Mouse (Mus musculus) 3134 (cell line): Measurements from ENCODE around the gene Dpf3.

ENCODE experiments used
- DNase-seq: peaks from one replicate; pipeline ENCODE4 v3.0.0-alpha.2; 2011; ENCODE audit warnings: low spot score; ENCODE audit not compliant: insufficient read length; ENCODE audit errors: extremely low read depth

Dpf3 gene

GRCm38 (mm10) chr12:83302320-83303153 is 185.0 kb downstream of the Dpf3 start:
- DNase-seq: no peak

- no peak for DNase-seq
Measured at GRCm38 (mm10) chr12:83301616-83302319, 185.7 kb downstream of the Dpf3 start.

DNA sequence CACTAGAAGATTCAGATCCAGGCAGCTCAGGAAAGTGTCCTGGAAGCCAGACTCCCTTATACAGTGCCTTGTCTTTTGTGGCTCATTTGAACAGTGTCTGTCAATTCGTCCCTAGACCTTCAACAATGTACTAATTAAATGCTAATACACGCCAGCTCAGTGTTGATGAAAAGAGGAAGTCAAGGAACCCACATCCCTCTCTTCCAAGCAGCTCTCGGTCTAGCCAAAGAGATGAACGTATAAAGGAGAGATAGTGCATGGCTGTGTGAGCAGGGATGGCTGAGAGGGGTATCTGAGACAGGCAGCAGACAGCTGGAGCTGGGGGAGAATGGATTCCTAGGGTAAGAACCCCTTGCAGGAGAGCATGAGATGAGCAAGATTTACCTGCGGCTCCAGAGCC is 189.2 kb downstream of the Dpf3 start:
- DNase-seq: no peak

GRCm38 (mm10) chr12:83295031-83295430 is 192.5 kb downstream of the Dpf3 start:
- no peak for DNase-seq

GRCm38 (mm10) chr12:83291915-83292314 is 195.6 kb downstream of the Dpf3 start:
- DNase-seq: no peak

DNA sequence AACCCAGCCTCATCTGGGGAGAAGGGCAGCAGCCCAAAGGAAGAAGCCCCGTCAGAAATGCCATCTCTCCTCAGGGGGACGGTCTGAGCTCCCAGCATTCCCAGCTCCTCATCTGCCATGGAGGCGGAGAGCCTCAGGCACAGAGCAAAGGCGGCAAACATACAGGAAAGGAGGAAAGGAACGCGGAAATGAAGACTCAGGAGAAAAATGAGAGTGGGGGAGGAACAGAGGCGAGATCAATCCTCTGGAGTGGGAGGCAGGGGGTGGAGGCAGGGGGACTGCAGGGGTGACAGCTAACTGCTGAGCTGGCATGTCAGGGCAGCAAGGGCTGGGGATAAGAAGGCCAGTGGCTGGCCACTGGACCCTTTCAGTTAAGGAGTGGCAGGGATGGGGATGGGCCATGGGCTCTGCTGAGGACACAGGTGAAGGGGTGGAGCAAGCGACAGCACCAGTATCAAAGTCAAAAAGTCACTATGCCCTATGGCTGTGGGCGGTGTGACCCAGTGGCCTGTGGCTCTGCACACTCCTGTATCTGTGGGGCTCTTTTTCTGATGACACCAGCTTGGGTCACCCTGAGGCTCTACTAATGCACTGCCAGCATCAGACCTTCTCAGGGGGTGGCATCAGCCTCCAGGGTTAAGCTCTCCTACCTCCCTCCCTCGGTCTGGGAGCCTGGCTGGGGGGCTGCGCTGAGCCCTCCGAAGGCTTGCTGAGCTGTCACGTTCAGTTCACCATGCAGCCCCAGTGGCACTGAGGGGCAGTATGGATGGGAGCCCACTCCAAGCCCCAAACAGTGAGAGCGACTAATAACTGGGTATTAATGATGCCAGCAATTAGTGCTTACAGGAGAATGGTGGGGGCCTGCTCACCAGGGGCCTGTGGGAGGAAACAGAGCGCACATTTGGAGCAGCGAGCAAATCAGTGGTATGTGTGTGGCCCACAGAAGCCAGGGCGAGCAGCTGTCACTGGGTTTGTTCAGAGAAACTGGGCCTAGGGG is 200.7 kb downstream of the Dpf3 start:
- DNase-seq: no peak

- DNase-seq: no peak
Measured at GRCm38 (mm10) chr12:83283591-83284320, 203.8 kb downstream of the Dpf3 start.

DNA sequence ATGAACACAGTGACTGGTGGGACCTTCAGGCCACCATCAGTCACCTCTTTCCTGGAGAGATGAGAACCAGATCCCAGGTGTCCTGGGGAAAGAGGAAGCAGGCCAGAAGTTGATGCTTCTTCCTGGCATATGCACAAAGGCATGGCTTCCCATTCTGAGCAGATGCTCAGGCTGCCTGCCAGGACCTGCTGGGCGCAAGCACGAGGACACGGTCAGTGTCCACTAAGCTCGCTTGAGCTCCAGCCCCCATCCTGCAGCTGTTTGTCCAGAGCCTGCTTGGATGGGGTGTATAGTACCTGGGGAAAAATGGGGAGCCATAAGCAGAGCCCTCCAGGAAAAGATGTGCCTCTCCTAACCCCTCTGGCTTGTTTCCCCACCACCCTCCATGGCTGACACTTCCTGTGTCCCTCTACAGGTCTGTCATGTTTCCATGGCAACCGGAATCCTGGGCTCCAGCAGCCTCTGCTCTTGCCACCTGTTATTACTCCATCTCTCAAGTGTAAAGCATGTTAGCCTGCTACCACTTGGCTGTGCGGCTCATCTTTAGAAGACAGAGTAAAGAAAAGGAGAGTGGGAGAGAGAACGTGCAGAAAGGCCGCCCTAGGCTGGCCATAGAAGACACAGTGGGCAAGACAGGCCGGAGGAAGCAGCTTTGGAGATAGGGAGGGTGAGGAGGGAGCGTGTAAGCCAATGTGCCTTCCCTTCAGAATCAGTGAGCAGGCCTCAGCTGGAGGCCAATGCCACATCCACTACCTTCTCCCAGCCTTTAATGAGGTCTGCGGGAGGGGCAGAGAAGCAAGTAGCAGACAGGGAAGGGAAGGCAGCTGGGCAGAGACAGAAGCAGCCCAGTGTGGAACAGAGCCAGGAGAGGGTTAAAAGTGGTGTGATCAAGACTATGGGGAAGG is 209.7 kb downstream of the Dpf3 start:
- DNase-seq: no peak

- DNase-seq: no peak
Measured at GRCm38 (mm10) chr12:83271215-83271614, 216.3 kb downstream of the Dpf3 start.

DNA sequence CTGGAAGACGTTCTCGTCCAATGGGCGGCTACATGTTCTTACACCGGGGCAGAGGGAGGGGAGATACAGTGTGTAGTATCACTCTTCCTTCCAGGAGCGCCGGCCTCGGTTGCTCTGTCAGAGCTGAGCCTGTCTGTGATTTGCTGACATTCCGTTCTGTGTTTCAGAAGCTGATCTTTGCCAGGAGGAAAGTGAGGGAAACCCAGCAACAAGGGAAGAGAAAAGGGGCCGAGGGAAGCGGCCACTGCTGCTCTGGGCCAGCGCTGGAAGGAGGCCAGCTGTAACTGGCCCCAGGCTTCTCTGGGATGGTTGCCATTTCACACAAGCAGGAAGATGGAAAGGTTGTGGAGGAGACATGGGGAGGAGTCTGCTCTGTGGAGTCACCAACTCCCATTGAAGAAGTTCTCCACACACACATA is 219.0 kb downstream of the Dpf3 start:
- DNase-seq: peak; percentile 26

DNA sequence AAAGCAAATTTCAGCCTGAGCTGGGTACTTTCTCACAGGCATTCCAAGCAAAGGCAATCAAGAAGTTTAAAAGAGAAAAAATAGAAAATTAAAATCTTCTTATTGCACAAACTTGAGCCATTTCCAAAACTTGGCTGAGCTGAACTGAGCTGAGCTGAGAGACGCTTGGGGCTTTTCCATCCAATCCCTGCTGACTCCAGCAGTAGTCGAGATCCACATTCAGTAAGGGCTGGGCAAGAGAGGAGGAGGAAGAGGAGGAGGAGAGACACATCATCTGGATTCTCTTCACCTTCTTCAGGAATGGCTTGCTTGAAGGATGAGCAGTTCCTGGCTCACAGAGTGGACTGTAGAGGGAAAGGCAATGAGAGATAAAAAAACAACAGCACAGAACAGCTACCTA is 227.0 kb downstream of the Dpf3 start:
- no peak for DNase-seq

DNA sequence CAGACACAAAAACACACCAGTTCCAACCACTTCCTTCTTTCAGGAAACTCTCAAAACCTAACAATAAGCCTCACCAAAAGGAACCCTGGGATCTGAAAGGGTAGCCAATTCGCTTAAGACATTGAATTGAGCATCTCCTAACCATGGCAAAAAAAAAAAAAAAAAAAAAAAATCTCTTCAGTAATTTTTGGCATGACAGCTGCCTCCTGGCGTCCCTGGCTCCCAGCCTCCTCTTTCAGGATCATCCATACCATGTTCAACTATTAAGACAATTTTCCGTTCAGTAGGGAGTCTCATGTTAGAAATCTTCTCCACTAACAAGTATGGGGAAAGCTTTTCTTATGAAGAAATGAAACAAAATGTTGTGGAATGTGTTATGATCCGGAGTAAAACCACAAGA is 233.1 kb downstream of the Dpf3 start:
- DNase-seq: no peak

GRCm38 (mm10) chr12:83249066-83249465 is 238.4 kb downstream of the Dpf3 start:
- no peak for DNase-seq

DNA sequence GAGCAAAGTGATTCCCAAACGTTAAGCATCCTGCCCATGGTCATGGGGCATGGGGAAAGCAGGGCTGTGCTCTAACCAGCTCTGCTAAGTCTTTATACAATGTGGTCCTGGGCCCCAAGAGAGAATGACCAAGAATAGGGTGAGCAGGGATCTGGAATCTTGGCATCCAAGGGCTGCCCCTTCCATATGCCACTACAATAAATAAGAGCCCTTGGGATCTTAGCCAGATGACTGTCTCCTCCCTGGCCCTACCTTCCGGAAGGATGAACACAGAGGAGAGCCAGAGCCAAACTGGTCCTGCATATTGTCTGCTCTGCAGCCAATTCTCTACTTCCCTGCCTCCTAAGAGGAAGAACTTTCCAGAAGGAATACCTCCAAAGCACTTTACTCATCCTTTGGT is 238.9 kb downstream of the Dpf3 start:
- DNase-seq: no peak

GRCm38 (mm10) chr12:83247669-83248068 is 239.8 kb downstream of the Dpf3 start:
- no peak for DNase-seq

DNA sequence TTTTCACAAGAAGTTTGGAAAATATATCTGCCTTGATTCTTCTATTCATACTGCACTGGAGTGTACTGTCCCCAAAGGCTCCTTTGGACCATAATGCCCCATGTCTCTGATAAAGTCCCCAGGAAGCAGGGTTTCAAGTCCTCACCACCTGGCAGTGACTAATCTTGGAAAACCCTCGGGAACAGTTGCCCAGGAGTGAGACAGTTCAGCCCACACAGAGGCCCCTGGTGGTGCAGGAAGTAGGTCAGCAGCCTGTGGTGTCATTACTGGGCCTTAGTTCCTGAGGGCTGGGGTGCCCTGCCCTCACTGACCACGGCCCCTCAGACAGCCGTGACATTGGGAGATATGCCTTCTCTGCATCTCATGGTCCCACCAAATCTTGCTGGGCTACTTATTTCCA is 246.5 kb downstream of the Dpf3 start:
- no peak for DNase-seq

DNA sequence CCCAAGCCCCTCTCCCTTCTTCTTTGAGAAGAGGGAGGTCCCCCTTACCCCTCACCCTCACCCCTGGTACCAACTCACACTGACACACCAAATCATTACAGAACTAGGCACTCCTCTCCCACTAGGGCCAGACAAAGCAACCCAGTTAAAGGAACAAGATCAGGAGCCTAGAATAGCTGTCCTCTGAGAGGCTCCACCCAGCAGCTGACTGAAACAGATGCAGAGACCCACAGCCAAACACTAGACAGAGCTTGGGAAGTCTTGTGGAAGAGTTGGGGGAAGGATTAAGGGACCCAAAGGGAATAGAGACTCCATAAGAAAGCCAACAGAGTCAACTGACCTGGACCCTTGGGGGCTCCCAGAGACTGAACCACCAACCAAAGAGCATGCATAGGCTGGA is 246.9 kb downstream of the Dpf3 start:
- DNase-seq: no peak

GRCm38 (mm10) chr12:83235781-83236180 is 251.7 kb downstream of the Dpf3 start:
- no peak for DNase-seq

DNA sequence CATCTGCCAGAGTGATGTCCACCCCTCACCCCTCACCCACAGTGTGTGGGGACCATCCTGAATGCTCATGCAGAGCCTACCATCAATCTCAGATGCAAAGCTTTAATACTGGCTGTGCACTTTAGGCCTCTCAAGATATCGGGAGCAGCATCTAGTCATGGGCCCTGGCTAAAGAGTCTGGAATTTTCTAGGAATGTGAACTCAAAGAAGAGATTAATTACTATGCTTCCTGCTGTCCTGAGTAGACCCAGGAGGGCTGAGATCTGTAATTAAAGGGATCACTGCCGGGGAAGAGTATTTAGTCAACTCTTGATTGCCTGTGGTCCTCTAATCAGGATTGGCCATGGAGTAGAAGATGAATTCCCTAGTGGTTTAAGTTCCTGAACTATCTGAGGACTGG is 252.5 kb downstream of the Dpf3 start:
- no peak for DNase-seq
